Mouse (Mus musculus): ENCODE measurements at regions not wholly inside any gene's neighbourhood (a gene's known extent, or its start where the extent isn't known, plus 50 kb on each side); places are given as distances from the start of the nearest gene placed in this dataset.

GRCm38 (mm10) chr4:124236476-124236875 lies 318.7 kb upstream of the 4930535I16Rik start:
- no peak for TF ChIP-seq CTCF (IDR thresholded peaks at IDR 0.05; ENCODE audit: insufficient read depth, low read depth, low read length)
- no peak for TF ChIP-seq POLR2A (IDR thresholded peaks at IDR 0.05; ENCODE audit: insufficient read depth, low read depth, low read length)

All from olfactory bulb, adult 2 months (tissue).